Mouse (Mus musculus) adrenal gland, postnatal 36 days (tissue): ENCODE data around the gene Rbm3. TPM values are rescaled to one million over a fixed set of nuclear protein-coding genes. Genes with fewer than 3 reads are reported as not detected.

Experiments
- DNase-seq, 2 experiments: peaks; one replicate each; pipeline ENCODE4 v3.0.0; 2021; ENCODE audit warnings: mixed read lengths in 1 of 2
- long read RNA-seq, 2 experiments: library from polyadenylated mRNA; stranded (forward); transcript quantifications; one replicate each; pipeline ENCODE4 v2.0.0; 2021; ENCODE audit warnings: borderline sequencing depth in 2 of 2
- total RNA-seq, 2 experiments: library from RNA; stranded (reverse); gene quantifications; 2 replicates each; pipeline ENCODE4 v1.2.3; 2021

Gene Rbm3
- total RNA-seq: 100 to 1,000 TPM in 1 of 2 experiments, 10 to 100 TPM in 1; 97.4 to 129 TPM
- long read RNA-seq, experiment 1, transcript Rbm3-206 (7 exons, 1,338 nt): major isoform, 14 of 59 reads
- long read RNA-seq, experiment 1, transcript Rbm3-202 (7 exons, 1,183 nt): minor isoform, 5 of 59 reads
- long read RNA-seq, experiment 1, transcript Rbm3-203 (7 exons, 1,225 nt): minor isoform, 9 of 59 reads
- long read RNA-seq, experiment 1, partial matches to known transcripts: 4 of 59 reads
- long read RNA-seq, experiment 1, other reads (novel, unspliced or antisense): 18 of 59 reads
- long read RNA-seq, experiment 2, transcript Rbm3-203 (7 exons, 1,225 nt): minor isoform, 6 of 27 reads
- long read RNA-seq, experiment 2, transcript Rbm3-202 (7 exons, 1,183 nt): minor isoform, 5 of 27 reads
- long read RNA-seq, experiment 2, transcript Rbm3-206 (7 exons, 1,338 nt): major isoform, 7 of 27 reads
- long read RNA-seq, experiment 2, partial matches to known transcripts: 0 of 27 reads
- long read RNA-seq, experiment 2, other reads (novel, unspliced or antisense): 4 of 27 reads

GRCm38 (mm10) chrX:8145153-8145991 is at the start of gene Rbm3:
Gene Rbm3, minus strand, starts transcription at chrX:8145880.
- peak; percentile 87 to 89 for DNase-seq

DNA sequence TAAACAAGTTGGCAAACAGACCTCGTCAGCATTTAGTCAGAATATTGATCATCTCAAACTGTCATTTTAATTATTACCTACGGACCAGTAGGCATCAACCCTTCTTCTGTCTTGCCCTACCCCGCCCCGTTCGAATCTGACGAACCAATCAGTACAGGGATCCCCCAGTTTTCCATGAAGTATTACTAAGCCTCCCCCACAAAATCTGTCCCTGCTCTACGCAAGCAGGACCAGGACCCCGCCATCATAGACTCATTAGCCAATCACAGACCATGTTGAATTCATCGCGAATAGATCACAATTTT is 47.7 kb upstream of the Rbm3 start, which contains the start of gene Ebp:
Gene Ebp (minus strand): TSS at position 94 of the 305 bp plus-strand sequence.
- peak; percentile 17 to 19 for DNase-seq

DNA sequence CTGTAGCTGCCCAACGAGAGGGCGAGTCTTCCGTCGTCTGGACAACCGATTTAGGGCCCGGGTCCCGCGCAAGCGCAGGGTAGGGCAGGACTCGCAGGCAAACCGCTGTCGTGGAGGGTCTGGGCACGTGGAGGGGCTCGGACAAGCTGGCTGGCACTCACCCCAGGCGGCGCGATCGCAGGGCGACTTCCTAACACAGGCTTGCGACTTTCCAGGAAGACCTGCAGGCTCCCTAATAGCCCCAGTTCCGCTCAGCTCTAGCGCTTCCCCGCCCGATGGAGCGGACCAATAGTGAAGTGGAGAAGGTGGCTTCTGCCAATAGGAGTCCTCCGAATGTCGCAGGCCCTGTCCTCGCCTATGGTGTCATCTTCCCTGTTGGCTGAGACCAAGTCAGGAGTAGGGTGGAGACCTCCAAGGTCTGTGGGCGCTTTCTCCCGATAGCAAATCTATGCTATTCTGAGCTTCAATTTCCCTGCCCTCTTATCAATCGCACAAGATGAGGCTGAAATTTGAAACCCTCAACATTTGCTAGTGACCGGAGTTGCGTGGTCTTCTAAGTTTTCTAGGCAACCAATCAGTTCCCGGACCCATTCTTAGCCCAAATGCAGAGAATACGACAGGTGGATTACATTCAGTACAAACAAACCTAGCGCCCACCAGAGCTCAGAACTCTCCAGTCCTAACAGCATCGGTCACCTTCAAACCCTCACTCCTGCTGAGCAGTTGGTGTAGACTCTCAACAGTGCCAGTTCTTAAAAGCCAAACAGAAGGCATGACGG is 47.1 kb upstream of the Rbm3 start:
- DNase-seq: peak; percentile 85 to 87

DNA sequence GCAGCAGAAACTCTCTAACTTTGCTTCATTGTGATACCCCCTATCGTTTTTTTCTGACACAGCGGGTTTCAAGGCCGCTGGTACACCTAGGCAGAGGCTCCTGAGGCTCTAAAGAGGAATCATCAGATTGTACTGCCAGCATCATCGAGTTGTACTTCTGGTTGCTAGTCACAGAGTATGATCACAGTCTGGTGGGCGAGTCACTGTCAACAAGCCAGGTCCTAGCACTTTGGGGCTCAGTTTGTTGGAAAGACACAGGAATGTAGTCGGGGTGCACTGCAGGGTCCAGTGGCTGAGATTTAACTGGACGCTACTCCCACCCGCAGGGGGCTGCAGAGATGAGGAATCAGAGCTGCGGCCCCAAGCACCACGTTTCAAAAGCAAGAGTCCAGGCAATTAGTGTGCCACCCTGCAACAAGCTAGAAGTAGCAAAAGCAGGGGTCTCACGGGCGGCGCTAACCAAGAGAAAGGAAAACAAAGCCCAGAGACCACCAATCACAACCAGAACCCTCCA is 46.5 kb upstream of the Rbm3 start:
- DNase-seq: peak in 1 of 2 experiments; percentile 2

- no peak for DNase-seq
Observed at GRCm38 (mm10) chrX:8182871-8183540, 37.3 kb upstream of the Rbm3 start.

DNA sequence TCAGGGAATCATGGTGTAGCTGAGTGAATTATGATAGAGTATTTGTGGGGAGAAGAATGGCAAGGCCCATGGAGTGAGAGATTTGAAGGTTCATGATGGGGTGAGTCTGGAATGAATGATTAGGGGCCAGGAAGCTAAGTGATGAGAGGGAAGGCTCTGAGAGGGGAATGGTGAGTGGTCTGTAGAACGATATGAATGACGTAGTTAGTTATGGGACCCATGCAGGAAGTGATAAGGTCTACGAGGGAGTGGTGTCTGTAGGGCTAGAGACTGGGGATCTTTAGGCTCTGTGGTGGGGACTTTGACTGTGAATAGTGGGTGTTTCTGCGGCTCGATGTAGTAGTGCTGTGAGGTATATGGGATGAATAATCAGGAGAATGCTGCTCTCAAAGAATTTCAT is 34.0 kb upstream of the Rbm3 start:
- no peak for DNase-seq

GRCm38 (mm10) chrX:8178871-8179270 is 33.2 kb upstream of the Rbm3 start:
- no peak for DNase-seq

GRCm38 (mm10) chrX:8175504-8176385 is 30.1 kb upstream of the Rbm3 start, which contains the start of gene Tbc1d25:
Gene Tbc1d25, minus strand, starts transcription at chrX:8176181.
- DNase-seq: peak; percentile 86 to 90

GRCm38 (mm10) chrX:8175169-8175503 is 29.5 kb upstream of the Rbm3 start:
- no peak for DNase-seq

DNA sequence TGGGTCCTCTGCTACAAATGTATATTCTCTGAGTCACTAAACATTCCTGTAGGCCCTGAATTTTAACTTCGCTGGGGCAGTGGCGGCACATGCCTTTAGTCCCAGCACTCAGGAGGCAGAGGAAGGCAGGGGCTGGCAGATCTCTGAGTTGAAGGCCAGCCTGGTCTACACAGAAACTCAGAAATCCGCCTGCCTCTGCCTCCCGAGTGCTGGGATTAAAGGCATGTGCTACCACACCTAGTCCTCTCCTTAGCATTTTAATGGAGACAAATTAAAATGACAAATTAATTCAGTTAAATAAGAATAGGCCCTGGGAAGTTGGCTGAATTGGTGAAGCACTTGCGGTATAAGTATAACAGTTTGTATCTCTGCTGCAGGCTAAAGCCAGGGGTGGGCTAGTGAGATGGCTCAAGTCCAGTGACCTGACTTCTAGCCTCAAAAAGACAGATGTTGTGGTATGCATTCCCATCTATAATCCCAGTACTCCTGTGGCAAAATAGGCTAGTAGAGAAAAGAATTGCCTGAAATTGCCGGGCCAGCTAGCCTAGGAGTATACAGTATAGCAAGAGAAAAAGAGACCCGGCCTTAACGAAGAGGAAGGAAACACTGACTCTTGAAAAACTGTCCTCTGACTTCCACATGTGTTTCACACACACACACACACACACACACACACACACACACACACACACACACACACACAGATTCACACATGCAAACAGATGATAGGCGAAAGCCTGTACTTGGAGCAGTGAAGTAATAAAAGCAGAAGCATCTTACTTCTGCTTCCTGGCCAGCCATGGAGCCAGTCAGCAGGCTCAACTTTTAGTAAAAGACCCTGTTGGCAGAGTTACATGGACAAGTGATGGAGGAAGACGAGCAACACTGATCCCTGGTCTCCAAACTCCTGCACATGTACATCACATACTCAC is 22.3 kb upstream of the Rbm3 start:
- DNase-seq: no peak

- DNase-seq: no peak
Observed at GRCm38 (mm10) chrX:8164471-8164870, 18.8 kb upstream of the Rbm3 start.

DNA sequence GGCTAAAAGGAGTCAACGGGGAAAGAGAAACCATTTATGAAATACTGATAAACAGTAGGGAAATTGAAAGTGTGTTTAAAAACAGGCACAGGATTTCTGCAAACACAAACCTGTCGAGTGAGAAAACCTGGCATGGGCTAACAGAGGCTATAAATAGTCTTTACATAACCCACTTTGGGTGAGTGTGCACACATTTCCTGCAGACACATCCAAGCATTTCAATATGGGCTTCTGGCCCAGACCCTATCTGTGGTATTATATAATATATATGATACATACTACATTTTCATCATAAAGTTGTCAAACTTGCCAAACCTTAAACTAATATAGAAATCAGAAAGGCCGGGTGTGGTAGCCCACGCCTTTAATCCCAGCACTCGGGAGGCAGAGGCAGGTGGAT is 17.4 kb upstream of the Rbm3 start:
- no peak for DNase-seq

- DNase-seq: no peak
Observed at GRCm38 (mm10) chrX:8143750-8144149, 1.9 kb downstream of the Rbm3 start.

DNA sequence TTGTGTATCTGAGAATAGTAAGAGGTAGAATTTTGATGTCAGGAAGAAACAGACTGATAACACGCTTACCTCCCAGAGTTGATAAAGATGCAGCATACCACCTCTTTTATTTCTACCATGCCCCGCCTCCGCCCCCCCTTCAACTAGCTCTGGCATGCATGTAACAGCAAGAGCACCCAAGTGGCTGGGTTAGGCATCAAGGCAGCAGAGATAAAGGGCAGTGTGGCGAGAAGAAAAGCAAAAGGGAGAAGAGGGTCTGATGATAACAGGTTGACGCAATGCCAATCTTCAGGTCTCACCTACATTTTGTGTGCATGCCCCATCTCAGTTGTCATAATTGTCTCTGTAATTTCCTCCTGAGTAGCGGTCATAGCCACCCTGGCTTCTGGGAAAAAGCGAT is 2.7 kb downstream of the Rbm3 start:
- DNase-seq: no peak

DNA sequence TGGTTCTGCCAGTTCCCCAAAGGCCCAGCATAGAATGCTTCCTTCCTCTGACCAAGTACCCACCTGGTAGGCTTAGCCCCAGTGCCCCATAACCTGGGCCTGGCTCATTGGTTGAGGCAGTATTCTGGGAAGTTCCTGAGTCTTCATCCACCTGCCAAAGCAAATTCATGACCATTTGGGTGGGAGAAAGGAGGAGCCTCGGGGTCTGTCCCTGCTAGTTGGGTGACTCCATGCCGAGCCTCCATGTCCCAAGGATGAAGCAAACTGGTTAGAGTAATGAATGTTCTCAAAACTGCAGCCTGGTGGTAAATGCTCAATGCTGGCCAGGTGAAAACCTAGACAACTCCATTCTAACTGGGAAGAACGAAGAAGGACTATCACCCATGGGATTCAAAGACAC is 4.6 kb downstream of the Rbm3 start:
- DNase-seq: no peak

DNA sequence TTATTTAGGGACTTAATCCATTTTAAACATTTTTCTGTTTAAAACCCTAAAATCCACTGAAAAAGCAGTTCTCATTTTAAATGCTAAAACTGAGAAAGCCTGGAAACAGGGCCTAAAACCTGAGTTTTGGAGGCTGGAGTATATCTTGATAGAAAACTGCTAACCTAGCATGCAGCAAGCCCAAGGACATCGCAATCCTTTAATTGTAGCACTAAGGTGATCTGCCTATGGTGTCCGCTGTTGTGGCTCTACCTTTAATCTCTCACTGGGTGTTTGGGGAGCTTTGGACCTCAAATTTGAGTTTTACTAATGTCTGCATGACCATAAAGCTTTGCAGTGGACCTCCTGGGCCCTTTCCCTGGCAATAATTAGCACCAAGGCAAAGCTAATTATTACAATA is 5.2 kb downstream of the Rbm3 start:
- no peak for DNase-seq

DNA sequence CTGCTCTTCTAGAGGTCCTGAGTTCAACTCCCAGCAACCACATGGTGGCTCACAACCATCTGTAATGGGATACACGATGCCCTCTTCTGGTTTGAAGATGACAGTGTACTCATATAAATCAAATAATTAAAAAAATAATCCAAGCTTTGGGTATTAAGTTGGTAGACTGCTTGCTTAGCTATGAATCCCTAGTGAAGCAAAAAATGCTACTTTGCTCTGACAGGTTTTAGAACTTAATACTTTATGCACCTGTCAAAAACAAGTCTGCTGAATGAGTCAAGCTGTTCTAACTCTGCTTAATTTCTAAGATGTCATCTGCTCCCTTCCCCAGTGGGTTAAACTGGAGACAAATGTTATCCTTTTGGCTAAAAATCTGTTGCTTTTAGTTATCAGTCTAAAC is 6.2 kb downstream of the Rbm3 start:
- no peak for DNase-seq

DNA sequence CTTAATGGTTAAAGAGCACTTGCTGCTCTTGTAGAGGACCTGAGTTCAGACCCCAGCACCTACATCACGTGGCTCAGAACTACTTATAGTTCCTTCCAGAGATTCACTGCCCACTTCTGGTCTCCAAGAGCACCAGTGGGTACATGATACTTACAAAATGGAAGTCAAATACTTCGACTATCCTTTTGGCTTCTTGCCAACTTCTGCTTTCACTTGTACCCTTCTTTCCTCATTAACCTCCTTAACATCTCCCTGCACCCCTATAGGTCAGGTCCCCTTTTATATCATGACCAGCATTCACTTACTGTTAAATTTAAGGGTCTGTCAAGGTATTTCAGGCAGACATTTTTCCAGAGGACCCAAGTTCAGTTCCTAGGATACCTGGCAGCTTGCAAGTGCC is 9.8 kb downstream of the Rbm3 start:
- DNase-seq: no peak
